Mouse (Mus musculus) spleen, adult 18-20 months (tissue): Measurements from ENCODE around the gene Nfic.
"Not testable (repeated sequence)": the region's sequence is repeated elsewhere in the genome, so short reads cannot be mapped to it uniquely, and the experiment has no call there.

ENCODE experiments used
- DNase-seq, 2 experiments: peaks; one replicate each; pipeline ENCODE4 v3.0.0; 2022; ENCODE audit warnings: mixed read lengths in 2 of 2

Gene Nfic

GRCm38 (mm10) chr10:81459399-81459798 lies 4.0 kb upstream of the Nfic start:
- no peak for DNase-seq

- DNase-seq: no peak
Measured at GRCm38 (mm10) chr10:81458267-81458666, 2.8 kb upstream of the Nfic start.

GRCm38 (mm10) chr10:81457624-81458023 lies 2.2 kb upstream of the Nfic start:
- no peak for DNase-seq

- DNase-seq: no peak
Measured at GRCm38 (mm10) chr10:81456983-81457563, 1.6 kb upstream of the Nfic start.

- DNase-seq: no peak
Measured at GRCm38 (mm10) chr10:81454106-81454505, 1.3 kb downstream of the Nfic start.

GRCm38 (mm10) chr10:81452947-81453288 lies 2.5 kb downstream of the Nfic start:
- DNase-seq: no peak

GRCm38 (mm10) chr10:81452237-81452946 lies 3.0 kb downstream of the Nfic start:
- no peak for DNase-seq

GRCm38 (mm10) chr10:81451365-81451745 lies 4.1 kb downstream of the Nfic start:
- no peak for DNase-seq

- peak in 1 of 2 experiments; percentile 3 for DNase-seq
Measured at GRCm38 (mm10) chr10:81450641-81451364, 4.6 kb downstream of the Nfic start.

- DNase-seq: peak; percentile 56 to 79
Measured at GRCm38 (mm10) chr10:81450140-81450539, 5.3 kb downstream of the Nfic start.

GRCm38 (mm10) chr10:81445516-81445915 lies 9.9 kb downstream of the Nfic start:
- DNase-seq: not testable (repeated sequence)

- no peak for DNase-seq
Measured at GRCm38 (mm10) chr10:81441019-81441418, 14.4 kb downstream of the Nfic start.

- peak in 1 of 2 experiments; percentile 6 for DNase-seq
Measured at GRCm38 (mm10) chr10:81435436-81435835, 20.0 kb downstream of the Nfic start.

- peak; percentile 38 to 45 for DNase-seq
Measured at GRCm38 (mm10) chr10:81434361-81435263, 20.8 kb downstream of the Nfic start.

GRCm38 (mm10) chr10:81433541-81434289 lies 21.7 kb downstream of the Nfic start:
- peak; percentile 73 to 74 for DNase-seq

GRCm38 (mm10) chr10:81432868-81433262 lies 22.6 kb downstream of the Nfic start:
- DNase-seq: peak; percentile 85 to 88

GRCm38 (mm10) chr10:81432169-81432867 lies 23.1 kb downstream of the Nfic start:
- no peak for DNase-seq

GRCm38 (mm10) chr10:81431526-81432168 lies 23.8 kb downstream of the Nfic start:
- no peak for DNase-seq

GRCm38 (mm10) chr10:81430831-81431525 lies 24.5 kb downstream of the Nfic start:
- DNase-seq: peak; percentile 54 to 65

- peak; percentile 73 to 82 for DNase-seq
Measured at GRCm38 (mm10) chr10:81430141-81430830, 25.1 kb downstream of the Nfic start.
